In the genomic region with DNA sequence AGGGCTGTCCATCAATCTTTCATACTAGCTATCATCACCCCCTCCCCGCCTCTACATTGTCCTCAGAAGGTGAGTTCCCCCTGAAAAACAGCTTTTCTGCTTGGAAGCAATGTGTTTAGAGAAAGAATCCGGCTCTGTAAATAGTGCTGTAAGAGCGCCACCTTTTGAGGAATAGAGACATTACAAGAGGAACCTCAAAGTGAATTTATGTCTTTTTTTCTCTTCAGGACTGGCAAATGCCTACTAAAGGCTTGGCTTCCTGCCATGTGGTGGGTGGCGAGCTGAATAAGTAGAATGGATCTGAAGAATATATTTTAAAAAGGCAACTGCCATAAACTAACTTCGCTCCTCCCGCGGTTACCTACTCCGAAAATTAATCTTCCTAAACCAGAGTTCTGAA, we compare ENCODE assay signal across 9 mouse cellular contexts. TPM values are rescaled to one million over a fixed set of nuclear protein-coding genes. Genes with fewer than 3 reads are reported as not detected.
A peak's percentile ranks its signal among the peaks of the same experiment; 100 is the strongest.
DNase-seq lines count a peak whose midpoint lies in the region; ATAC-seq lines count a peak whose summit lies in the region.
"Had no signal": no experiment of that assay in that cellular context is flagged by ENCODE, and none has a peak within 500 bp of the region (broad histone marks: within the 10 kb centered on the region; RNA-seq: fewer than 3 reads in every experiment).

No protein-coding gene starts in this region.

- no peak overlapping the region for H3K4me3 ChIP-seq in forebrain, embryonic 14.5 days (ENCODE audit: low read depth, low read length)
- H3K4me3 ChIP-seq in forebrain, embryonic 11.5 days (ENCODE audit: low read depth, low read length): no peak overlapping the region

- no peaks in the 10 kb centered on the region for H3K9me3 ChIP-seq in forebrain, embryonic 14.5 days (replicated peaks; ENCODE audit: control insufficient read depth, low read length)
- no peaks in the 10 kb centered on the region for H3K9me3 ChIP-seq in forebrain, embryonic 11.5 days (ENCODE audit: control insufficient read depth, low read length)

- no peak overlapping the region for H3K4me2 ChIP-seq in forebrain, embryonic 14.5 days (ENCODE audit: low read length)
- H3K4me2 ChIP-seq in forebrain, embryonic 11.5 days (ENCODE audit: low read depth, low read length, severe bottlenecking): no peak overlapping the region

- H3K4me1 ChIP-seq in forebrain, embryonic 14.5 days (ENCODE audit: control insufficient read depth, insufficient read depth, low read length): peaks cover 4% of the 10 kb centered on the region; the same call in 1 of the 2 replicates
- H3K4me1 ChIP-seq in forebrain, embryonic 11.5 days (replicated peaks; ENCODE audit: control insufficient read depth, insufficient read depth, low read length): peaks cover 7% of the 10 kb centered on the region; the same call in 1 of the 2 replicates

- no peak overlapping the region for H3K9ac ChIP-seq in forebrain, embryonic 14.5 days (ENCODE audit: low read length)
- H3K9ac ChIP-seq in forebrain, embryonic 11.5 days (ENCODE audit: low read length): no peak overlapping the region

- WGBS in forebrain, embryonic 14.5 days: 16% methylated on average over 8 of the region's 8 CpGs
- WGBS in forebrain, embryonic 11.5 days: 42% methylated on average over 8 of the region's 8 CpGs

- no peaks in the 10 kb centered on the region for H3K36me3 ChIP-seq in forebrain, embryonic 14.5 days (ENCODE audit: control insufficient read depth, insufficient read depth, low read length)
- no peaks in the 10 kb centered on the region for H3K36me3 ChIP-seq in forebrain, embryonic 11.5 days (ENCODE audit: control insufficient read depth, insufficient read depth, low read length)

- no peak overlapping the region for H3K27ac ChIP-seq in forebrain, embryonic 14.5 days (ENCODE audit: low read depth, low read length)
- no peak overlapping the region for H3K27ac ChIP-seq in forebrain, embryonic 11.5 days (ENCODE audit: low read depth, low read length)

- 0 out of 2 replicates have a peak, but pooled peaks have one; percentile 37 for ATAC-seq in forebrain, embryonic 14.5 days
- ATAC-seq in forebrain, embryonic 11.5 days (replicated peaks; ENCODE audit: low FRiP score): no peak; the same call in 1 of the 2 replicates
- ATAC-seq in megakaryocyte-erythroid progenitor cell, adult 5-6 weeks (replicated peaks; ENCODE audit: low FRiP score, low TSS enrichment, poor library complexity, severe bottlenecking): no peak; the same call in 1 of the 2 replicates

- peaks cover 10% of the 10 kb centered on the region; the same call in 1 of the 2 replicates for H3K27me3 ChIP-seq in forebrain, embryonic 14.5 days (replicated peaks; ENCODE audit: control insufficient read depth, insufficient read depth, low read length)
- H3K27me3 ChIP-seq in forebrain, embryonic 11.5 days (ENCODE audit: control insufficient read depth, insufficient read depth, low read length): peaks cover 11% of the 10 kb centered on the region

- DNase-seq in forebrain, embryonic 14.5 days (ENCODE audit: low spot score): peak; percentile 93
- DNase-seq in forebrain, embryonic 11.5 days (ENCODE audit: low spot score): no peak
- peak; percentile 14 for DNase-seq in thymus, postnatal 14 days
- DNase-seq in thymus, adult 18-20 months: no peak
- DNase-seq in embryo, embryonic 9.5 days (ENCODE audit: extremely low spot score): peak; percentile 55
- peak; percentile 88 for DNase-seq in layer of hippocampus, adult 9-11 months
- DNase-seq in retina, embryonic 14.5 days (ENCODE audit: low spot score): peak; percentile 84

RNA-seq across cellular contexts. Expression of a gene that starts 6.9 kb away (rescaled TPM):
- 42.6 and 52.2 TPM in 2 replicates for polyA plus RNA-seq in forebrain, embryonic 14.5 days (2014; fragmentation: Nextera tagmentation; extraction: Ambion mirVana)
- polyA plus RNA-seq in forebrain, embryonic 11.5 days (2014; fragmentation: Nextera tagmentation; extraction: Ambion mirVana): 8.7 and 10.1 TPM in 2 replicates
- not detected in 2 replicates for total RNA-seq in megakaryocyte-erythroid progenitor cell, adult 5-6 weeks (2014; fragmentation: Nextera tagmentation)
- total RNA-seq in megakaryocyte-erythroid progenitor cell, adult 5-6 weeks (2017): not detected in 2 replicates

RNA-seq across cellular contexts. Expression of a gene that starts 8.4 kb away (rescaled TPM):
- polyA plus RNA-seq in forebrain, embryonic 14.5 days (2014; fragmentation: Nextera tagmentation; extraction: Ambion mirVana): 60.5 and 62.2 TPM in 2 replicates
- polyA plus RNA-seq in forebrain, embryonic 11.5 days (2014; fragmentation: Nextera tagmentation; extraction: Ambion mirVana): 47.4 and 49.4 TPM in 2 replicates
- 21.0 and 25.6 TPM in 2 replicates for total RNA-seq in megakaryocyte-erythroid progenitor cell, adult 5-6 weeks (2014; fragmentation: Nextera tagmentation)
- 14.8 and 16.4 TPM in 2 replicates for total RNA-seq in megakaryocyte-erythroid progenitor cell, adult 5-6 weeks (2017)

RNA-seq across cellular contexts. Expression of a gene that starts 21.5 kb away (rescaled TPM):
- polyA plus RNA-seq in forebrain, embryonic 14.5 days (2014; fragmentation: Nextera tagmentation; extraction: Ambion mirVana): not detected in 2 replicates
- polyA plus RNA-seq in forebrain, embryonic 11.5 days (2014; fragmentation: Nextera tagmentation; extraction: Ambion mirVana): not detected in 2 replicates
- not detected in 2 replicates for total RNA-seq in megakaryocyte-erythroid progenitor cell, adult 5-6 weeks (2014; fragmentation: Nextera tagmentation)
- total RNA-seq in megakaryocyte-erythroid progenitor cell, adult 5-6 weeks (2017): not detected in 2 replicates
- polyA plus RNA-seq: intestine, embryonic 14.5 days had no signal

RNA-seq across cellular contexts. Expression of a gene that starts 47.0 kb away (rescaled TPM):
- not detected in 2 replicates for polyA plus RNA-seq in forebrain, embryonic 14.5 days (2014; fragmentation: Nextera tagmentation; extraction: Ambion mirVana)
- polyA plus RNA-seq in forebrain, embryonic 11.5 days (2014; fragmentation: Nextera tagmentation; extraction: Ambion mirVana): not detected in 2 replicates
- not detected in 2 replicates for total RNA-seq in megakaryocyte-erythroid progenitor cell, adult 5-6 weeks (2014; fragmentation: Nextera tagmentation)
- not detected in 2 replicates for total RNA-seq in megakaryocyte-erythroid progenitor cell, adult 5-6 weeks (2017)
- polyA plus RNA-seq: intestine, embryonic 14.5 days had no signal

RNA-seq across cellular contexts. Expression of a gene that starts 47.0 kb away (rescaled TPM):
- not detected in 2 replicates for polyA plus RNA-seq in forebrain, embryonic 14.5 days (2014; fragmentation: Nextera tagmentation; extraction: Ambion mirVana)
- polyA plus RNA-seq in forebrain, embryonic 11.5 days (2014; fragmentation: Nextera tagmentation; extraction: Ambion mirVana): not detected in 2 replicates
- total RNA-seq in megakaryocyte-erythroid progenitor cell, adult 5-6 weeks (2014; fragmentation: Nextera tagmentation): not detected in 2 replicates
- not detected in 2 replicates for total RNA-seq in megakaryocyte-erythroid progenitor cell, adult 5-6 weeks (2017)
- polyA plus RNA-seq: intestine, embryonic 14.5 days had no signal

Comparison
In these comparisons a context has a peak if more than half of its experiments do, and no peak if none do; other contexts are left out.
1. DNase-seq: peak in forebrain, embryonic 14.5 days (single experiment), thymus, postnatal 14 days (single experiment), embryo, embryonic 9.5 days (single experiment), layer of hippocampus, adult 9-11 months (single experiment) and retina, embryonic 14.5 days (single experiment); none in forebrain, embryonic 11.5 days (single experiment) and thymus, adult 18-20 months (0 of 2).